In the genomic region with DNA sequence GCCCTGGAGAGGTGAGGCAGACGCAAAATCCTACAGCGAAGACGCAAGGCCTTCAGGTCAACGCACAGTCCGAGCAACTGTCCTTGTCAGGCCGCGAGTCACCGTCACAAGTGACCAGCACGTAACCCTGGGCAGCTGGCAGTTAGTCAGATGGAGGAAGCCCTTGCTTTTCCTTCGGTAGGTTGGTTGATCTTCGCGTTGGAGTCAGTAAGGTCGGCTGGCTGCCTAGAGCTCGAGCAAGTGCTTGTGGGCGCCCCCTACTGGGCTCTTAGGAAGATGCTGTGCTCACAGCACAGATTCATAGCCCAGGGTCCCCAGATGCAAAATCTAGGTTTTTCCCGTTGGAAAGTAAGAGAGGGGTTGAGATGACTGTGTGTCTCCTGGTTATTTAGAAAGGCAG, we compare ENCODE assay signal across 8 mouse cellular contexts. TPM values are rescaled to one million over a fixed set of nuclear protein-coding genes. Genes with fewer than 3 reads are reported as not detected.
A peak's percentile ranks its signal among the peaks of the same experiment; 100 is the strongest.
DNase-seq lines count a peak whose midpoint lies in the region; ATAC-seq lines count a peak whose summit lies in the region.

No protein-coding gene starts in this region.

- H3K4me3 ChIP-seq in embryonic facial prominence, embryonic 11.5 days (ENCODE audit: low read depth, low read length): no peak overlapping the region
- no peak overlapping the region; the same call in 1 of the 2 replicates for H3K4me3 ChIP-seq in heart, embryonic 12.5 days
- H3K4me3 ChIP-seq in kidney, embryonic 14.5 days (ENCODE audit: low read length): no peak overlapping the region
- no peak overlapping the region for H3K4me3 ChIP-seq in liver, embryonic 11.5 days (ENCODE audit: low read depth, low read length)
- H3K4me3 ChIP-seq in stomach, embryonic 14.5 days (ENCODE audit: low read depth, low read length): no peak overlapping the region

- H3K27ac ChIP-seq in embryonic facial prominence, embryonic 11.5 days (replicated peaks; ENCODE audit: low read depth, low read length): no peak overlapping the region
- no peak overlapping the region for H3K27ac ChIP-seq in heart, embryonic 12.5 days (ENCODE audit: poor library complexity, severe bottlenecking)
- no peak overlapping the region for H3K27ac ChIP-seq in kidney, embryonic 14.5 days (ENCODE audit: low read depth, low read length)
- H3K27ac ChIP-seq in liver, embryonic 11.5 days (ENCODE audit: low read depth, low read length): no peak overlapping the region
- H3K27ac ChIP-seq in stomach, embryonic 14.5 days (ENCODE audit: low read length): no peak overlapping the region

- peak; percentile 57 for DNase-seq in CD4-positive helper T cell, adult 2 months (ENCODE audit: low read depth, low spot score)
- peak; percentile 89 for DNase-seq in adrenal gland, postnatal 14 days
- peak; percentile 87 for DNase-seq in embryonic facial prominence, embryonic 11.5 days (ENCODE audit: low spot score)
- peak; percentile 66 for DNase-seq in liver, embryonic 11.5 days (ENCODE audit: low spot score)
- DNase-seq in natural killer cell, adult 2 months (ENCODE audit: low spot score in 2 of 2): peak; percentile 36 to 51

- no peaks in the 10 kb centered on the region for H3K4me1 ChIP-seq in embryonic facial prominence, embryonic 11.5 days (ENCODE audit: control insufficient read depth, insufficient read depth, low read length)
- H3K4me1 ChIP-seq in heart, embryonic 12.5 days (replicated peaks): peaks cover 27% of the 10 kb centered on the region
- peaks cover 5% of the 10 kb centered on the region for H3K4me1 ChIP-seq in kidney, embryonic 14.5 days (ENCODE audit: control insufficient read depth, insufficient read depth, low read length)
- no peaks in the 10 kb centered on the region for H3K4me1 ChIP-seq in liver, embryonic 11.5 days (replicated peaks; ENCODE audit: control insufficient read depth, insufficient read depth, low read length)
- H3K4me1 ChIP-seq in stomach, embryonic 14.5 days (ENCODE audit: control insufficient read depth, insufficient read depth, low read length): no peaks in the 10 kb centered on the region

- no peak for ATAC-seq in embryonic facial prominence, embryonic 11.5 days (replicated peaks; ENCODE audit: insufficient number of reproducible peaks, low FRiP score, low TSS enrichment, low read depth)
- no peak for ATAC-seq in heart, embryonic 12.5 days (ENCODE audit: insufficient number of reproducible peaks, low FRiP score)
- ATAC-seq in kidney, embryonic 14.5 days (ENCODE audit: low FRiP score, low TSS enrichment): peak; percentile 38; the same call in 1 of the 2 replicates
- no peak; the same call in 1 of the 2 replicates for ATAC-seq in liver, embryonic 11.5 days (replicated peaks; ENCODE audit: low FRiP score)
- no peak for ATAC-seq in stomach, embryonic 14.5 days (ENCODE audit: insufficient number of reproducible peaks, insufficient read depth, low FRiP score, low read depth)

- H3K9ac ChIP-seq in embryonic facial prominence, embryonic 11.5 days (replicated peaks; ENCODE audit: low read length): no peak overlapping the region
- no peak overlapping the region for H3K9ac ChIP-seq in heart, embryonic 12.5 days
- H3K9ac ChIP-seq in kidney, embryonic 14.5 days (ENCODE audit: low read depth, low read length): no peak overlapping the region
- H3K9ac ChIP-seq in liver, embryonic 11.5 days (ENCODE audit: low read depth, low read length): no peak overlapping the region
- no peak overlapping the region for H3K9ac ChIP-seq in stomach, embryonic 14.5 days (replicated peaks; ENCODE audit: low read depth, low read length)

- H3K4me2 ChIP-seq in embryonic facial prominence, embryonic 11.5 days (ENCODE audit: low read depth, low read length): no peak overlapping the region
- peak overlapping the region; percentile 55 for H3K4me2 ChIP-seq in heart, embryonic 12.5 days
- H3K4me2 ChIP-seq in kidney, embryonic 14.5 days (replicated peaks; ENCODE audit: low read depth, low read length): peak overlapping the region; percentile 32; the same call in 1 of the 2 replicates
- peak overlapping the region; percentile 40 for H3K4me2 ChIP-seq in liver, embryonic 11.5 days
- peak overlapping the region; percentile 29; the same call in 1 of the 2 replicates for H3K4me2 ChIP-seq in stomach, embryonic 14.5 days (replicated peaks; ENCODE audit: low read depth, low read length)

- H3K9me3 ChIP-seq in embryonic facial prominence, embryonic 11.5 days (replicated peaks; ENCODE audit: control insufficient read depth, low read length): no peaks in the 10 kb centered on the region
- H3K9me3 ChIP-seq in heart, embryonic 12.5 days (replicated peaks): no peaks in the 10 kb centered on the region
- no peaks in the 10 kb centered on the region for H3K9me3 ChIP-seq in kidney, embryonic 14.5 days (ENCODE audit: control insufficient read depth, low read length)
- H3K9me3 ChIP-seq in liver, embryonic 11.5 days (ENCODE audit: control insufficient read depth, low read length): no peaks in the 10 kb centered on the region
- no peaks in the 10 kb centered on the region for H3K9me3 ChIP-seq in stomach, embryonic 14.5 days (ENCODE audit: control insufficient read depth, low read depth, low read length)

- no peaks in the 10 kb centered on the region for H3K36me3 ChIP-seq in embryonic facial prominence, embryonic 11.5 days (replicated peaks; ENCODE audit: control insufficient read depth, insufficient read depth, low read depth, low read length)
- no peaks in the 10 kb centered on the region for H3K36me3 ChIP-seq in heart, embryonic 12.5 days
- H3K36me3 ChIP-seq in kidney, embryonic 14.5 days (ENCODE audit: control insufficient read depth, insufficient read depth, low read length): no peaks in the 10 kb centered on the region
- no peaks in the 10 kb centered on the region for H3K36me3 ChIP-seq in liver, embryonic 11.5 days (ENCODE audit: control insufficient read depth, insufficient read depth, low read length)
- H3K36me3 ChIP-seq in stomach, embryonic 14.5 days (ENCODE audit: control insufficient read depth, insufficient read depth, low read length): no peaks in the 10 kb centered on the region

- 15% methylated on average over 16 of the region's 16 CpGs for WGBS in embryonic facial prominence, embryonic 11.5 days
- 15% methylated on average over 16 of the region's 16 CpGs for WGBS in heart, embryonic 12.5 days
- 15% methylated on average over 16 of the region's 16 CpGs for WGBS in kidney, embryonic 14.5 days
- WGBS in liver, embryonic 11.5 days: 14% methylated on average over 16 of the region's 16 CpGs
- 14% methylated on average over 16 of the region's 16 CpGs for WGBS in stomach, embryonic 14.5 days

- H3K27me3 ChIP-seq in embryonic facial prominence, embryonic 11.5 days (ENCODE audit: control insufficient read depth, insufficient read depth, low read length): no peaks in the 10 kb centered on the region
- peaks cover 6% of the 10 kb centered on the region; the same call in 1 of the 2 replicates for H3K27me3 ChIP-seq in heart, embryonic 12.5 days (replicated peaks)
- no peaks in the 10 kb centered on the region for H3K27me3 ChIP-seq in kidney, embryonic 14.5 days (ENCODE audit: control insufficient read depth, insufficient read depth, low read length)
- 0 out of 2 replicates have a peak, but pooled peaks cover 6% of the 10 kb centered on the region for H3K27me3 ChIP-seq in liver, embryonic 11.5 days (replicated peaks; ENCODE audit: control insufficient read depth, insufficient read depth, low read length)
- H3K27me3 ChIP-seq in stomach, embryonic 14.5 days (ENCODE audit: control insufficient read depth, insufficient read depth, low read length): no peaks in the 10 kb centered on the region

RNA-seq across cellular contexts. Expression of a gene that starts 17.2 kb away (rescaled TPM):
- total RNA-seq in adrenal gland, postnatal 14 days (2021): 4.7 and 5.4 TPM in 2 replicates
- polyA plus RNA-seq in embryonic facial prominence, embryonic 11.5 days (2014; fragmentation: Nextera tagmentation; extraction: Ambion mirVana): 1.2 and 1.4 TPM in 2 replicates
- 0.24 and 0.33 TPM in 2 replicates for polyA plus RNA-seq in heart, embryonic 12.5 days (2016; fragmentation: Nextera tagmentation; extraction: Ambion mirVana)
- 0.03 TPM in 1 of 2 replicates, not detected in the other for polyA plus RNA-seq in kidney, embryonic 14.5 days (2014; fragmentation: Nextera tagmentation; extraction: Ambion mirVana)
- 0.05 TPM in 1 of 2 replicates, not detected in the other for polyA plus RNA-seq in liver, embryonic 11.5 days (2014; fragmentation: Nextera tagmentation; extraction: Ambion mirVana)
- 0.95 and 1.1 TPM in 2 replicates for polyA plus RNA-seq in stomach, embryonic 14.5 days (2014; fragmentation: Nextera tagmentation; extraction: Ambion mirVana)

RNA-seq across cellular contexts. Expression of a gene that starts 24.1 kb away (rescaled TPM):
- total RNA-seq in adrenal gland, postnatal 14 days (2021): 1.8 TPM in 2 replicates
- 6.0 and 6.8 TPM in 2 replicates for polyA plus RNA-seq in embryonic facial prominence, embryonic 11.5 days (2014; fragmentation: Nextera tagmentation; extraction: Ambion mirVana)
- polyA plus RNA-seq in heart, embryonic 12.5 days (2016; fragmentation: Nextera tagmentation; extraction: Ambion mirVana): 2.6 and 2.8 TPM in 2 replicates
- 6.2 and 6.8 TPM in 2 replicates for polyA plus RNA-seq in kidney, embryonic 14.5 days (2014; fragmentation: Nextera tagmentation; extraction: Ambion mirVana)
- 3.6 and 3.8 TPM in 2 replicates for polyA plus RNA-seq in liver, embryonic 11.5 days (2014; fragmentation: Nextera tagmentation; extraction: Ambion mirVana)
- polyA plus RNA-seq in stomach, embryonic 14.5 days (2014; fragmentation: Nextera tagmentation; extraction: Ambion mirVana): 6.1 and 6.4 TPM in 2 replicates

RNA-seq across cellular contexts. Expression of a gene that starts 53.8 kb away (rescaled TPM):
- total RNA-seq in adrenal gland, postnatal 14 days (2021): 9.6 and 12.4 TPM in 2 replicates
- polyA plus RNA-seq in embryonic facial prominence, embryonic 11.5 days (2014; fragmentation: Nextera tagmentation; extraction: Ambion mirVana): 25.7 and 27.1 TPM in 2 replicates
- 20.2 and 21.3 TPM in 2 replicates for polyA plus RNA-seq in heart, embryonic 12.5 days (2016; fragmentation: Nextera tagmentation; extraction: Ambion mirVana)
- polyA plus RNA-seq in kidney, embryonic 14.5 days (2014; fragmentation: Nextera tagmentation; extraction: Ambion mirVana): 30.9 and 32.2 TPM in 2 replicates
- polyA plus RNA-seq in liver, embryonic 11.5 days (2014; fragmentation: Nextera tagmentation; extraction: Ambion mirVana): 17.9 and 23.3 TPM in 2 replicates
- polyA plus RNA-seq in stomach, embryonic 14.5 days (2014; fragmentation: Nextera tagmentation; extraction: Ambion mirVana): 25.0 and 27.9 TPM in 2 replicates

RNA-seq across cellular contexts. Expression of a gene that starts 53.9 kb away (rescaled TPM):
- 45.7 and 46.7 TPM in 2 replicates for total RNA-seq in adrenal gland, postnatal 14 days (2021)
- polyA plus RNA-seq in embryonic facial prominence, embryonic 11.5 days (2014; fragmentation: Nextera tagmentation; extraction: Ambion mirVana): 52.1 and 55.1 TPM in 2 replicates
- 42.8 and 43.3 TPM in 2 replicates for polyA plus RNA-seq in heart, embryonic 12.5 days (2016; fragmentation: Nextera tagmentation; extraction: Ambion mirVana)
- 36.3 and 57.1 TPM in 2 replicates for polyA plus RNA-seq in kidney, embryonic 14.5 days (2014; fragmentation: Nextera tagmentation; extraction: Ambion mirVana)
- 49.8 and 51.9 TPM in 2 replicates for polyA plus RNA-seq in liver, embryonic 11.5 days (2014; fragmentation: Nextera tagmentation; extraction: Ambion mirVana)
- polyA plus RNA-seq in stomach, embryonic 14.5 days (2014; fragmentation: Nextera tagmentation; extraction: Ambion mirVana): 45.5 and 46.9 TPM in 2 replicates
